Mouse (Mus musculus): ENCODE measurements around the gene 4932438A13Rik. TPM values are rescaled to one million over a fixed set of nuclear protein-coding genes. Genes with fewer than 3 reads are reported as not detected.

The 4932438A13Rik gene
- total and polyA plus RNA-seq, 3 experiments, result 5.9 to 20.3 (median 14.7) TPM

- TF ChIP-seq SIN3A (IDR thresholded peaks at IDR 0.05; ENCODE audit: low read length), result no peak
- TF ChIP-seq ELF1 (IDR thresholded peaks at IDR 0.05; ENCODE audit: low read depth, low read length), result no peak
- TF ChIP-seq ZMIZ1 (IDR thresholded peaks at IDR 0.05; ENCODE audit: low read depth, low read length), result no peak
- no peak for TF ChIP-seq NELFE (IDR thresholded peaks at IDR 0.05; ENCODE audit: low read depth, low read length)
- TF ChIP-seq ETS1 (conservative IDR thresholded peaks at IDR 0.05; ENCODE audit: low read depth, low read length), result no peak
- no peak for TF ChIP-seq BHLHE40 (IDR thresholded peaks at IDR 0.05; ENCODE audit: low read depth, low read length)
- no peak for TF ChIP-seq CHD2 (IDR thresholded peaks at IDR 0.05; ENCODE audit: low read length)
- TF ChIP-seq MXI1 (IDR thresholded peaks at IDR 0.05; ENCODE audit: low read depth, low read length), result no peak
- TF ChIP-seq IRF4 (IDR thresholded peaks at IDR 0.05; ENCODE audit: low read depth, low read length), result no peak
- no peak for TF ChIP-seq USF2 (conservative IDR thresholded peaks at IDR 0.05; ENCODE audit: low read depth, low read length)
- TF ChIP-seq HCFC1 (IDR thresholded peaks at IDR 0.05; ENCODE audit: low read depth, low read length), result no peak
- no peak for TF ChIP-seq POLR2A (IDR thresholded peaks at IDR 0.05; ENCODE audit: low read depth, low read length)
- no peak for TF ChIP-seq ZKSCAN1 (IDR thresholded peaks at IDR 0.05; ENCODE audit: borderline replicate concordance, low read depth, low read length)
- no peak for TF ChIP-seq POLR2AphosphoS2 (IDR thresholded peaks at IDR 0.05; ENCODE audit: low read depth, low read length)
- no peak overlapping the region for H3K27ac ChIP-seq (ENCODE audit: insufficient read depth, low read depth)
- dilution Hi-C loops (cut with MboI; ENCODE audit: extremely low pct_ligation_motif_present, extremely low pct_unique_long_range_greater_than_20kb, low sequenced_read_pairs), result no loop called here
- no peak overlapping the region for H3K4me2 ChIP-seq (ENCODE audit: insufficient read depth, low read depth, poor library complexity, severe bottlenecking)
- H3K27me3 ChIP-seq (replicated peaks), result no peaks in the 10 kb centered on the region
- no peak overlapping the region for H3K4me3 ChIP-seq (replicated peaks in 1 of 3; ENCODE audit: low read depth in 2 of 3, low read length in 2 of 3, poor library complexity in 1 of 3)
- peaks cover 2 to 14% of the 10 kb centered on the region in 2 experiments; a peak in 3 of 4 replicates for H3K4me1 ChIP-seq (ENCODE audit: control insufficient read depth in 1 of 2, insufficient read depth in 2 of 2)
- in situ Hi-C loops (cut with MboI; ENCODE audit: low pct_ligation_motif_present, low pct_unique_long_range_greater_than_20kb, low sequenced_read_pairs), result no loop called here
- no peak overlapping the region for H3K9ac ChIP-seq (ENCODE audit: insufficient read depth, low read depth)
- no peak for DNase-seq (ENCODE audit: extremely low read depth)
- H3K36me3 ChIP-seq (replicated peaks in 1 of 2; ENCODE audit: control insufficient read depth in 1 of 2, insufficient read depth in 1 of 2, low read length in 1 of 2), result peaks cover 15 to 32% of the 10 kb centered on the region in 2 experiments
- H3K9me3 ChIP-seq (replicated peaks; ENCODE audit: low read length), result no peaks in the 10 kb centered on the region
- peaks cover 10% of the 10 kb centered on the region; the same call in 1 of the 2 replicates for H3K79me2 ChIP-seq (replicated peaks; ENCODE audit: control insufficient read depth, extremely low read depth, insufficient read depth, poor library complexity, severe bottlenecking)
These were observed 1.6 kb downstream of the 4932438A13Rik start for GRCm38 (mm10) chr3:36864466-36864865.

DNA sequence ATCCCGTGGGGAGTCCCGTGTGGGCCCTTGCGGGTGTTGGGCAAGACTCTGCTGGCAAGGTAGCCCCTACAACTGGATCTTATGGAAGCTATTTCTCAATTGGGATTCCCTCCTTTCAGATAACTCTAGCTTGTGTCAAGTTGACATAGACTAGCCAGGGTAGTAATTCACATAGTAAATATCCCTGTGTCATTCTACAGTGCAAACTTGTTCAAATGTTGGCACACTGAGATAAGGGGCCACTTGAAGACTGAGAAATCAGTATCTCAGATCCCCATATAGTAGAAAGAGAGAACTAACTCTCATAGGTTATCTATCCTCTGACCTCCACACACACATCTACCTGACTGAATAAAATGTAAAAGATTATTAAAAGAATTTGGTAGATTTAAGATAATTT, 42.5 kb downstream of the 4932438A13Rik start:
- Histone ChIP-seq H3K9ac (ENCODE audit: insufficient read depth, low read depth) (no peak overlapping the region), H3K4me3 (replicated peaks in 1 of 3; ENCODE audit: low read depth in 2 of 3, low read length in 2 of 3, poor library complexity in 1 of 3) (no peak overlapping the region), H3K4me1 (ENCODE audit: control insufficient read depth in 1 of 2, insufficient read depth in 2 of 2) (no peaks in the 10 kb centered on the region), H3K27me3 (replicated peaks) (no peaks in the 10 kb centered on the region), H3K9me3 (replicated peaks; ENCODE audit: low read length) (no peaks in the 10 kb centered on the region), H3K27ac (ENCODE audit: insufficient read depth, low read depth) (no peak overlapping the region), H3K4me2 (ENCODE audit: insufficient read depth, low read depth, poor library complexity, severe bottlenecking) (no peak overlapping the region), H3K36me3 (replicated peaks in 1 of 2; ENCODE audit: control insufficient read depth in 1 of 2, insufficient read depth in 1 of 2, low read length in 1 of 2) (peaks cover 9 to 28% of the 10 kb centered on the region in 2 experiments), H3K79me2 (replicated peaks; ENCODE audit: control insufficient read depth, extremely low read depth, insufficient read depth, poor library complexity, severe bottlenecking) (no peaks in the 10 kb centered on the region)
- dilution Hi-C loops (cut with MboI; ENCODE audit: extremely low pct_ligation_motif_present, extremely low pct_unique_long_range_greater_than_20kb, low sequenced_read_pairs) (no loop called here), in situ Hi-C loops (cut with MboI; ENCODE audit: low pct_ligation_motif_present, low pct_unique_long_range_greater_than_20kb, low sequenced_read_pairs) (no loop called here)
- no peak for TF ChIP-seq E2F4 (IDR thresholded peaks at IDR 0.05; ENCODE audit: insufficient replicate concordance, low read depth, low read length)
- TF ChIP-seq NELFE (IDR thresholded peaks at IDR 0.05; ENCODE audit: low read depth, low read length), result no peak
- no peak for TF ChIP-seq RCOR1 (conservative IDR thresholded peaks at IDR 0.05; ENCODE audit: low read depth, low read length)
- no peak for TF ChIP-seq JUN (IDR thresholded peaks at IDR 0.05; ENCODE audit: insufficient read depth, low read depth, low read length)
- TF ChIP-seq MAZ (IDR thresholded peaks at IDR 0.05; ENCODE audit: low read depth, low read length), result no peak
- no peak for TF ChIP-seq ZNF384 (IDR thresholded peaks at IDR 0.05; ENCODE audit: low read depth, low read length)
- no peak for DNase-seq (ENCODE audit: extremely low read depth)

Measured in CH12.LX (cell line).